Mouse (Mus musculus): Measurements from ENCODE around the gene Serpini1.

GRCm38 (mm10) chr3:75692088-75692487 is 134.7 kb downstream of the Serpini1 start:
- TF ChIP-seq CTCF (IDR thresholded peaks at IDR 0.05; ENCODE audit: extremely low read depth, insufficient read depth, low read length) (no peak), POLR2A (IDR thresholded peaks at IDR 0.05; ENCODE audit: extremely low read depth, insufficient read depth, low read length) (no peak)

Measured in cortical plate, adult 2 months (tissue).